8 mouse cellular contexts compared by ENCODE assay signal in genomic region chr17:45373987-45374608, GRCm38 (mm10). TPM values are rescaled to one million over a fixed set of nuclear protein-coding genes. Genes with fewer than 3 reads are reported as not detected.
A peak's percentile ranks its signal among the peaks of the same experiment; 100 is the strongest.
DNase-seq lines count a peak whose midpoint lies in the region; ATAC-seq and TF ChIP-seq lines count a peak whose summit lies in the region.

No protein-coding gene starts in this region.

- peak; percentile 76 to 98 (median 88) for TF ChIP-seq CTCF in MEL (IDR thresholded peaks at IDR 0.05 in 2 of 3, conservative IDR thresholded peaks at IDR 0.05 in 1 of 3; ENCODE audit: control insufficient read depth in 1 of 3, insufficient read depth in 1 of 3, low read depth in 2 of 3, low read length in 3 of 3, poor library complexity in 1 of 3, severe bottlenecking in 1 of 3)

- H3K4me1 ChIP-seq in MEL (ENCODE audit: control insufficient read depth in 1 of 2, insufficient read depth in 2 of 2, low read length in 2 of 2) = no peaks in the 10 kb centered on the region

- DNase-seq in MEL (ENCODE audit: low read depth, low spot score) = peak; percentile 60
- DNase-seq in cerebellum, adult 18-20 months = peak; percentile 69 to 79
- DNase-seq in frontal cortex, adult 2 months (ENCODE audit: extremely low spot score in 1 of 2, low spot score in 1 of 2) = peak; percentile 20 to 89
- DNase-seq in layer of hippocampus, adult 9-11 months = peak; percentile 59
- DNase-seq in lung, postnatal 14 days = peak; percentile 81
- peak; percentile 67 for DNase-seq in retina, postnatal 7 days (ENCODE audit: low read depth, low spot score)
- peak; percentile 36 to 55 for DNase-seq in urinary bladder, adult 18-20 months (ENCODE audit: low spot score in 2 of 2)

- no peaks in the 10 kb centered on the region for H3K36me3 ChIP-seq in MEL (ENCODE audit: control insufficient read depth in 1 of 2, insufficient read depth in 2 of 2, low read length in 2 of 2)

- TF ChIP-seq POLR2A in MEL (IDR thresholded peaks at IDR 0.05; ENCODE audit: control insufficient read depth in 1 of 2, insufficient read depth in 1 of 2, low read depth in 1 of 2, low read length in 2 of 2, poor library complexity in 1 of 2) = no peak

- peak; percentile 90 for TF ChIP-seq RAD21 in MEL (IDR thresholded peaks at IDR 0.05; ENCODE audit: low read depth, low read length)

- peak; percentile 81 to 82 for ATAC-seq in hematopoietic stem cell, adult 5-6 weeks (replicated peaks in 1 of 2; ENCODE audit: insufficient read depth in 1 of 2, low FRiP score in 2 of 2, low TSS enrichment in 1 of 2, low read depth in 1 of 2, poor library complexity in 2 of 2, severe bottlenecking in 2 of 2)

- H3K9me3 ChIP-seq in MEL (replicated peaks; ENCODE audit: insufficient read depth, low read length) = no peaks in the 10 kb centered on the region

- no peak for TF ChIP-seq EP300 in MEL (IDR thresholded peaks at IDR 0.05; ENCODE audit: low read depth in 1 of 2, low read length in 2 of 2)

- H3K79me2 ChIP-seq in MEL (ENCODE audit: control insufficient read depth, insufficient read depth, low read length, poor library complexity) = no peaks in the 10 kb centered on the region

- no peak overlapping the region for H3K9ac ChIP-seq in MEL (ENCODE audit: control insufficient read depth, low read depth, low read length, poor library complexity, severe bottlenecking)

- no peaks in the 10 kb centered on the region for H3K27me3 ChIP-seq in MEL (ENCODE audit: control insufficient read depth in 1 of 2, insufficient read depth in 2 of 2, low read length in 2 of 2)

- H3K27ac ChIP-seq in MEL (ENCODE audit: control insufficient read depth, low read depth, low read length) = no peak overlapping the region

- no peak overlapping the region for H3K4me3 ChIP-seq in MEL (ENCODE audit: control insufficient read depth in 1 of 2, insufficient read depth in 1 of 2, low read depth in 2 of 2, low read length in 2 of 2)

TF ChIP-seq in MEL, 35 proteins besides CTCF, POLR2A, EP300 and RAD21:
- peak; percentile 66 for TF ChIP-seq ZC3H11A (IDR thresholded peaks at IDR 0.05; ENCODE audit: low read depth, low read length)
- no peak for TF ChIP-seq POLR2AphosphoS2 (IDR thresholded peaks at IDR 0.05; ENCODE audit: low read length)
- no peak for TF ChIP-seq MAZ (IDR thresholded peaks at IDR 0.05; ENCODE audit: low read depth, low read length)
- no peak for TF ChIP-seq MYB (IDR thresholded peaks at IDR 0.05; ENCODE audit: low read depth, low read length)
- peak; percentile 83 for TF ChIP-seq SMC3 (IDR thresholded peaks at IDR 0.05; ENCODE audit: low read depth, low read length)
- TF ChIP-seq BHLHE40 (IDR thresholded peaks at IDR 0.05; ENCODE audit: borderline replicate concordance, low read depth, low read length) = no peak
- TF ChIP-seq CHD2 (IDR thresholded peaks at IDR 0.05; ENCODE audit: low read length) = no peak
- TF ChIP-seq GATA1 (IDR thresholded peaks at IDR 0.05; ENCODE audit: low read depth, low read length) = no peak

RNA-seq across cellular contexts. Expression of gene Cdc5l, which starts 59.4 kb away (rescaled TPM):
- total RNA-seq in MEL (2012; rRNA removed) = 63.4 and 69.9 TPM in 2 replicates
- 10 to 100 TPM in 1 of 2 experiments, not detected in 1; 89.0 TPM for polyA plus RNA-seq in MEL (2012; ENCODE audit: insufficient read depth in 1 of 2, insufficient read length in 2 of 2, low read depth in 1 of 2, low replicate concordance in 2 of 2, missing spikeins in 1 of 2)
- 30.8 and 33.6 TPM in 2 replicates for polyA plus RNA-seq in frontal cortex, adult 2 months (2012; rRNA removed)
- total RNA-seq in hematopoietic stem cell, adult 5-6 weeks (2017) = 130 and 148 TPM in 2 replicates
